Mouse (Mus musculus) kidney, postnatal 4 days (tissue): Measurements from ENCODE around the gene Tbkbp1.

ENCODE experiments used
- DNase-seq, 2 experiments: peaks; one replicate each; pipeline ENCODE4 v3.0.0; 2021; ENCODE audit warnings: mixed read lengths in 2 of 2

Gene Tbkbp1

GRCm38 (mm10) chr11:97126645-97127468 is 24.4 kb downstream of the Tbkbp1 start:
- DNase-seq, result peak; percentile 60 to 63

- DNase-seq, result no peak
Measured at GRCm38 (mm10) chr11:97124266-97125036, 26.8 kb downstream of the Tbkbp1 start.

GRCm38 (mm10) chr11:97123282-97123890 is 27.9 kb downstream of the Tbkbp1 start:
- DNase-seq, result no peak

- no peak for DNase-seq
Measured at GRCm38 (mm10) chr11:97120641-97121040, 30.7 kb downstream of the Tbkbp1 start.

GRCm38 (mm10) chr11:97120221-97120620 is 31.1 kb downstream of the Tbkbp1 start:
- DNase-seq, result no peak

- no peak for DNase-seq
Measured at GRCm38 (mm10) chr11:97115797-97116196, 35.5 kb downstream of the Tbkbp1 start.

GRCm38 (mm10) chr11:97114671-97115601 is 36.4 kb downstream of the Tbkbp1 start, which contains the start of gene Tbx21:
TSS of gene Tbx21 (minus strand) at chr11:97115331.
- DNase-seq, result peak; percentile 29 to 42

- no peak for DNase-seq
Measured at GRCm38 (mm10) chr11:97112519-97113125, 38.7 kb downstream of the Tbkbp1 start.

- DNase-seq, result no peak
Measured at GRCm38 (mm10) chr11:97108976-97109375, 42.3 kb downstream of the Tbkbp1 start.

- DNase-seq, result no peak
Measured at GRCm38 (mm10) chr11:97104091-97104483, 47.2 kb downstream of the Tbkbp1 start.

GRCm38 (mm10) chr11:97103163-97104090 is 47.9 kb downstream of the Tbkbp1 start:
- no peak for DNase-seq

GRCm38 (mm10) chr11:97101722-97102121 is 49.6 kb downstream of the Tbkbp1 start:
- peak; percentile 84 to 85 for DNase-seq

GRCm38 (mm10) chr11:97098791-97099190 is 52.5 kb downstream of the Tbkbp1 start:
- peak; percentile 29 to 39 for DNase-seq

GRCm38 (mm10) chr11:97094600-97094999 is 56.7 kb downstream of the Tbkbp1 start:
- DNase-seq, result no peak

GRCm38 (mm10) chr11:97086365-97086764 is 64.9 kb downstream of the Tbkbp1 start:
- DNase-seq, result no peak
